Mouse (Mus musculus) brain, embryonic 14.5 days (tissue): ENCODE measurements at regions not wholly inside any gene's neighbourhood (a gene's known extent, or its start where the extent isn't known, plus 50 kb on each side); places are given as distances from the start of the nearest gene placed in this dataset.

Experiments
- CTCF ChIP-seq: fragments of 200-500 bp; IDR thresholded peaks from 2 replicates; pipeline ENCODE4 v1.5.1; 2012; ENCODE audit warnings: inconsistent platforms, mild to moderate bottlenecking, moderate library complexity, borderline replicate concordance; ENCODE audit not compliant: insufficient read depth, insufficient read length; ENCODE audit errors: extremely low read depth
- POLR2A ChIP-seq: fragments of 200-500 bp; IDR thresholded peaks from 2 replicates; pipeline ENCODE4 v1.6.1; 2012; ENCODE audit warnings: mild to moderate bottlenecking, inconsistent platforms, borderline replicate concordance; ENCODE audit not compliant: poor library complexity, insufficient read depth, insufficient read length, severe bottlenecking; ENCODE audit errors: extremely low read depth

GRCm38 (mm10) chr15:25229807-25230206 lies 183.8 kb downstream of the Basp1 start:
- TF ChIP-seq CTCF (no peak), POLR2A (no peak)
